Mouse (Mus musculus) hematopoietic stem cell, adult 5-6 weeks (primary cell): ENCODE measurements around the gene Kazald1. TPM values are rescaled to one million over a fixed set of nuclear protein-coding genes. Genes with fewer than 3 reads are reported as not detected.

Experiments
- ATAC-seq, 2 experiments: fragments of 125-278 bp in 1 of 2; replicated peaks in 1 of 2; 2 replicates each; pipeline ENCODE4 v1.8.0; 2016 to 2017; ENCODE audit warnings: inconsistent platforms in 2 of 2, mild to moderate bottlenecking in 2 of 2, moderate number of reproducible peaks in 2 of 2, low read depth in 1 of 2, moderate TSS enrichment in 1 of 2; ENCODE audit not compliant: low FRiP score in 2 of 2, poor library complexity in 2 of 2, severe bottlenecking in 2 of 2, insufficient read depth in 1 of 2, low TSS enrichment in 1 of 2
- total RNA-seq: library from RNA; stranded (forward); fragments of 172-1452, 232-1000 nt; gene quantifications from 2 replicates; pipeline ENCODE4 v1.2.3, GENCODE M21; 2017

The Kazald1 gene
- total RNA-seq, 1 experiment from 2014 or later = 0.45 TPM

DNA sequence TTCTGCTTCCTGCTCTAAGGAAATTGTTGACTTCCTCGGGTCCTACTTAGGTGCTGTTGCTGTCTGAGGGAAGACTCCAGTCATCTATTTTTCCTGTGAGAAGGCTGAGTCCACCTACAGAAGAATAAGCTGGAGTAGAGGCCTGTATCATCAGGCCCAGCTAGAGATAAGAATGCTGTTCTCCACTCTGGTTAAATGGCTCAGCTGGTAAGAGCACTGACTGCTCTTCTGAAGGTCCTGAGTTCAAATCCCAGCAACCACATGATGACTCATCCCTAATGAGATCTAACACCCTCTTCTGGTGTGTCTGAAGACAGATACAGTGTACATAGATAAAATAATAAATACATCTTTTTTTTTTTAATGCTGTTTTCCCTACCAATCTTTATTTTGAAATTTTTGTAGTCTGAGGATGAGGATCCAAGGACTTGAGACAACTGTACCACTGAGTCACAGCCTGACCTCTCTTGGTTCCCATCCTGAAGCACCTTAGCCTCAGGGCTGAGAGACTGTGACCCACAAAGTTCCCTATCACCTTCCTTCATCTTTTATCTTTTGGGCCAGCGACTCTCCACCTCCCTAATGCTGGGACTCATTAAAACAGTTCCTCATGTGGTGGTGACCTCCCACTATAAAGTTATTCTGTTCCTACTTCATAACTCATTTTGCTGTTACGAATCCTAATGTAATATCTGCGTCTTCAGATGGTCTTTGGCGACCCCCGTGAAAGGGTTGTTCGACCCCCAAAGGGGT lies 7.1 kb upstream of the Kazald1 start:
- ATAC-seq = no peak

DNA sequence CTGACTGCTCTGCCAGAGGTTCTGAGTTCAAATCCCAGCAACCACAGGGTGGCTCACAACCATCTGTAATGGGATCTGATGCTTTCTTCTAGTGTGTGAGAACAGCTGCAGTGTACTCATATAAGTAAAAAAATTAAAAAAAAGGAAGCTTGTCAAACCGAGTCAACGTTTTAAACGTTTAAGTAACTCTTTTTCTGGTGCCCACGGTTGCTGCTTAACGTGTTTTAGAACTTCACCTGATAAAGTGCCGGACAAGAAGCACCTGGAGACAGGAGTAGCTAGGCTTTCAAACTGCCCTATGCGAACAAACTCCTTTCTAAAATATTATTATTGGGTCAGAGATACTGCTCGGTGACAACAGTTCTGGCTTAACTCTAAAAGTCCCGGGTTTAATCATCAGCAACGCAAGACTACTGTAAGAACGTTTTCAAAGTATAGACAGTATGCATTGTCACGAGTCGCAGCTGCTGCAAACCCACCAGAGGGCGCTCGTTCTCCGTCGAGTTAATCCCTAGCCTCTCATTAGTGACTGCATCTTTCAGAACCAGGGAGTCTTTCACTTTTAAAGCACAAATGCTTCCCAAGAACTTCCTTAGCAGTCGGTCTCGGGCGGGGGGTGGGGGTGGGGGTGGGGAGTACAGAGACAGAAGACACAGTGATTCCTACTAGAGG lies 1.0 kb upstream of the Kazald1 start:
- 0 out of 4 replicates have a peak, but pooled peaks of 1 of the 2 experiments have one; percentile 39 for ATAC-seq

DNA sequence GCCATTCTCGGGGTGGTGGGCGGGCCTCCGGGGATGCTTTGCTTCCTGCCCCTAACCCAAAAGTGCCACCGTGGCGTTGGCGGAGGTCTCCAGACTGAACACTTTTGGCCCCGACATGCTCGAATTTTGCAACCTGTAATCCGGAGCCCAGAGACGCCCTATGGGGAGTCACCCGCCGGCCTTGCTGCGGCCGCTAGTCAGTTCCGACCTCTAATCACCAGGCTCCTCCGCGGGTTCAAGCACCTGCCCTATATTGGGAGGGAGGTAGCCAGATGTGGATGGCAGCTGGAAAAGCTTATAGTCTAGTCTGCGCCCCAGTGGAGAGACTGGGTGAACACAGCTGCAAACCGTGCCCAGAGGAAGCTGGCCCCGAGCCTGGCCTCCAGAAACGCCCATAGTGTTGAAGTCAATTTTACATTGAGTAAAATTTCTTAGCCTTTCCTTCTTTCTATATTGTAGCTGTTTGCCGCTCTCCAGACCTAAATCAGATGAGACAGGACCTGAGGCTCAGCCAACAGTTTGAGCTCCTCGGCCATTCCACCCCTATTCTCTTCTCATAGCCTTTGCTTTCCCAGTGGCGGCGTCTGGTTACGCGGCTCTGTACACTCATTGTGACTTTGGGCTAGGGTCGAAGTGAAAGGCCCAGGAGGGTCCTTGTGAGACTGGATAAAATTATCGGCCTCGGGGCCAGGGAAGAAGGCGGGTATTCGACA lies 438 bp downstream of the Kazald1 start:
- peak; percentile 33 to 48; a peak in 2 of 4 replicates for ATAC-seq

DNA sequence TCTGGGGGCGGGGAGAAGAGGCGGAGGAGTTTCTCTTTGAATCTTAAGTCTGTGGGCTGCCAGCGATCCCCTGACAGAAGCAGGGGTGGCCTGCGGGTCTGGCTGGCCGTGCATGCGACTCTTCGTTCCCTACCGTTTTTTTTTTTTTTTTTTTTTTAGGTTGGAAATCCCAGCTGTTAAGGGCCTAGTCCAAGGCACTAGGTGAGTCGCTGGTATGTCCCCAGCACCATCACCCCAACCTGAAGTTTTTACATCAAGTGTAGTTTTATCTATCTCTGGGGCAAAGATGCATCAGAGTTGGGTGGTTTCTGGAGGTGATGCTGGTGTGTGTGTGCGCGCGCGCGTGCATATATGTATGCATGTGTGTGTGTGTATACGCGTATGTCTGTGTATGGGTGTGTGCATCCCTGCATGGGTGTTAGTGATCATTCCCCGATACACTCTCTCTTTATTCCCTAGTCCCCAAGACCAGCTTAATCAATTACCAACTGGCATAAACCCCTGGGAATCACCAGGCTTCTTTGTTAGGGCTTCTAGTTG lies 1.1 kb downstream of the Kazald1 start:
- ATAC-seq = no peak

DNA sequence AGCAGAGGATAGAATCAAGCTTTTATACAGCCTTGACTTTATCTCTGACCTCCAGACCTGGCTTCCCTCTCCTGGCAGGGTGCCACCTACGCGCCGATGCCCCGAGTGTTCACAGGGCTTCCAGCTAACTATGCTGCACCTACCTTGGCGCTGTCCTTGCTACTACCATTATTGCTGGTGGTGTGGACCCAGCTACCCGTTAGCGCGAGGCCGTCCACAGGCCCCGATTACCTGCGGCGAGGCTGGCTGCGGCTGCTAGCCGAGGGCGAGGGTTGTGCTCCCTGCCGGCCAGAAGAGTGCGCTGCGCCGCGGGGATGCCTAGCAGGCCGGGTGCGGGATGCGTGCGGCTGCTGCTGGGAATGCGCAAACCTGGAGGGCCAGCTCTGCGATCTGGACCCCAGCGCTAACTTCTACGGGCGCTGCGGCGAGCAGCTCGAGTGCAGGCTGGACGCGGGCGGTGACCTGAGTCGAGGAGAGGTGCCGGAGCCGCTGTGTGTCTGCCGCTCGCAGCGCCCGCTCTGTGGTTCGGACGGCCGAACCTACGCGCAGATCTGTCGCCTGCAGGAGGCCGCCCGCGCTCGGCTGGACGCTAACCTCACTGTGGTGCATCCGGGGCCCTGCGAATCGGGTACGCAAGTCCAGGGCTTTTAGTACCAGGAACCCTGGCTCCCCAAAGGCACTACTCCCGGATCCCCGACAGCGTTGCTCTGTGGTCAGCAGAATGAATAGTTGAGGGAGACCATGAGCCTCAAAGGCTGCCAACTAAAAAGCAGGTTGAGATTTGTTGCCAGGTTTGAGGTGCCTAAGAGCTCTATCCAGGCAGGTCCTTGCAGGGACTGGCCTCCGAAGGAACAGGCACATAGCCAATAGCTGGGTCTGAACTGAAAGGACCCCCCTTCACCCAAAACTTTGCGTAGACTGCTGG lies 1.8 kb downstream of the Kazald1 start:
- ATAC-seq = peak in 1 of 2 experiments; percentile 26; a peak in 1 of 4 replicates

DNA sequence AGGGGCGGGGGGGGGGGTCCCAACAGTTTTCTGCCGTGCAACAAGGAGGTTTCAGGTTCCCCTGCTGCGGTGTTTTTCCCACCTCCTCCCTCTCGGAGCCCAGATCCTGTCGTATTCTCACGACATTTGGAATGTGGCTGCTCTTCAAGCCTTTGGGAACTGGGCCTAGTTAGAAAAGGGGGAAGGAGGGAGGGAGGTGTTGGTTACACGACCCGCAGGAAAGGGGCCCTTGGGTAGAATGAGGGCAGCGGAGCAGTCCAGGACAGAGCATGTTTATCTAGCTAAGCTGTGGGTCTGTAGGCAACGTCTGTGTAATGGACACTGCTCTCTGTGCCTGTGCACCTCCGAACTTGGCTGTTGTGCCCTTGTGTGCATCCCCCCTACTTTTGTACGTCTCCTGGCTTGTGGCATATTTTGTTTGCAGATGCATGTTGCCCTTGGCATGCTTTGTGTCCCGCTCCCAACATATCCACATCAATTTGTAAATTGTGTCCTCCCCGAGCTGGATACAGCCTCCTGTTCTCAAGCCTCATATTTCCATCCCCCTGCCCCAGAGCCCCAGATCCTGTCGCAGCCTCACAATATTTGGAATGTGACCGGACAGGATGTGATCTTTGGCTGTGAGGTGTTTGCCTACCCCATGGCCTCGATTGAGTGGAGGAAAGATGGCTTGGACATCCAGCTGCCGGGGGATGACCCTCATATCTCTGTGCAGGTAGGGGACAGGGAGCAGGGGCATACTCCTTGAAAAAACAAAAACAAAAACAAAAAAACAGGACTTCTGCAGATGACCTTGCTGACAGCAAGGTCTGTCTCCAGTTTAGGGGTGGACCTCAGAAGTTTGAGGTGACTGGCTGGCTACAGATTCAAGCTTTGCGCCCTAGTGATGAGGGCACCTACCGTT lies 3.0 kb downstream of the Kazald1 start:
- ATAC-seq = no peak

DNA sequence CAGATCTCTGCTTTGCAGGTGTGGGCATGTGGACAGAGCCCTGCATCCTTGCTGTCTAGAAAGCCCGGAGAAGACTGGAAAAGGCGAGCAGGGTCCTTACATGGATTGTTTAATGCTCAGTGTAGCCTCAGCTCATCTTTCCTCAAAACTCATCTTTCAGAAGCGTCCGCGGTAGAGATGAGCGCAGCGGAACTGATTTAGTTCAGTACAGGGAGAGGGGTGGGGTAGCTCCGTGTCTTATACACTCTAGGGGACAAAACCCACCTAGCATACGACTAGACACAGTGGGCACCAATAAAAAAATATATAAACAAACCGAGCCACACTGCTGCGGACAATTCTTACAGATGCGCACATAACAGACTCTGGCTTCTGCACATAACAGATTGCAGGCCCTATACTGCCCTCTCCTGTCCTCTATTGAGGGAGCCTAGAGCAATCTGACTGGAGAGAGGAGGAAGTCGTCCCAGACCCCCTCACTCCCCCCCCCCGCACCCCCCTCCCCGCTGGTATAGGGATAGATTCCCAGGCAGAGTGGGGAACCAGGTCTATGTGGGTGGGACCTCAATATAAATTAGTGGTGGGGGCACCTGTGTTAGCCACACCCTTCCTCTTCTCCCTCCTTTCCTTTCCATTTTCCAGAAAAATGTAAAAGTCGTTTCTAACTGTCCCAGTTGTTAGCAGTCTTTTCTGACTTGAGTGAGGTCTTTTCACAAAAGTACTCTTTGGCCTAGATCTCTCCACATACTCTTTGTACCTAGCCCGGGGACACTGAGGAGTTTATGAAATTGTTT lies 4.1 kb downstream of the Kazald1 start:
- ATAC-seq = no peak

DNA sequence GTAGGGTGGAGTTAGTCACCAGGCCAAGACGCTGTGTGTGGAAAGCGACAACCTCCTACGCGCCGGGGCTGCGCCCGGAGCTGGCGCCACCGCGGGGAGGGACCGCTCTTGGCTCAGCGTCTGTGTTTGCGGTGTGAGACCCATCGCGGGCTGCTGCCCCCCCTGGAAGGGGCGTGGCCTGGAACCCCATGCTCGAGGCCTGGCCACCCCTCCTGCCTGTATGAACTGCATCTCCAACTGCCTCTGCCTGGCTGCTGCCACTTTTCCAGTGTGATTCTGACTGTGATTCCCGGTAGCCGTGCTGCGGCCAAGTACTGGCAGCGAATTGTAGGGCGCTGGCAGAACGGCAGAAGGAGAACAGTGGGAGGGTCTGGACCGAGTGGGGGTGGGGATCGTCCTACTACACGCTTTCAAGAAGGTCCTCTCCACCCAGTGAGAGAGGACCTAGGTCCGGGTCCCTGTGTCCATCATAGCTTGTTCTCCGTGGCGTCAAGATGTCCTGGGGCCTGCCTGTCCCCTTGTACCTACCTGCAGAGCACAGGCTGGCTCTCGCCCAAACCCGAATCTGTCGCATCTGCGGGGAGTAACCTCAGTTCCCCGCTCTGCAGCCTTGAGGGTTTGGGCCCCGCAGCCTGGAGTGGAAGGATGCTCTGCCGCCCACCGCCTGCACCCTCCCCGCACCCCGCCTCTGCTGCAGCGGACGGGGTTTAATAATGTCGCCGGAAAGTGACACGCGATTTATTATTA lies 4.9 kb downstream of the Kazald1 start:
- ATAC-seq = peak; percentile 20 to 22; a peak in 2 of 4 replicates

DNA sequence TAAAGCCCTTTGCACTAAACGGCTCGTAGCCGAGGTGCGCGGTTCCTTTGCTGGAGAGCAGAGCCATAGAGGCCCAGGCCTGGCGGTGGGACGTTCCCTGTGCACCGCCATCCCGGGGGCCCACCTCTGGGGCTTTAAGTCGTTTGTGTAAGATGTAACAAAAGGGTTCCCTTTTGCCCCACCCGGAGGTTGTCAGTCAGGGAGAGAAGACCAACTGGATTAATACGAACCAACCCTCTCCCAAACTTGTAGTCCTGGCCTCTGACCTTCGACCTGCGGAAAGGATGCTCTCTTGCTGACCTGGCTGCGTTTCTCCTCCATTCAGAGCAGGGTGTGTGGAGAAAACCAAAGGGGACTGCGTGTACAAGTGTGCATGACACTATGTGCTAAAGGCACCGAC lies 5.7 kb downstream of the Kazald1 start:
- ATAC-seq = no peak

DNA sequence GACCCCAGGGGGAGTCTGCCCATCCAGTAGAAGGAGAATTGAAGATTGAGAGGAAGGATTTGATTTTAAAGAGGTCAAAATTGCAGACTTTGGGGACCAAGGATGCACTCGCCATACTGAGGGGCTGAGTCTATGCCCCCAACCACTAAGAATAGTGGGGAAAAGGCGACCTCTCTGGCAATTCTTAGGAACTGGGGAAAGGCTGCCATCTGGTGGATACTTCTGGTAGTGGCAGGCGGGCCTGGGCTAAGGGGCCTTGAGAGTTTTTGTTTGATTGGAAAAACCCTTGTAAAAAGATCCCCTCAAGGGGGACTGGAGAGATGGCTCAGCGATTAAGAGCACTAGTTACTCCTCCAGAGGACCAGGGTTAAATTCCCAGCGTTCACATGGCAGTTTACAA lies 6.2 kb downstream of the Kazald1 start:
- peak in 1 of 2 experiments; percentile 36; a peak in 1 of 4 replicates for ATAC-seq

DNA sequence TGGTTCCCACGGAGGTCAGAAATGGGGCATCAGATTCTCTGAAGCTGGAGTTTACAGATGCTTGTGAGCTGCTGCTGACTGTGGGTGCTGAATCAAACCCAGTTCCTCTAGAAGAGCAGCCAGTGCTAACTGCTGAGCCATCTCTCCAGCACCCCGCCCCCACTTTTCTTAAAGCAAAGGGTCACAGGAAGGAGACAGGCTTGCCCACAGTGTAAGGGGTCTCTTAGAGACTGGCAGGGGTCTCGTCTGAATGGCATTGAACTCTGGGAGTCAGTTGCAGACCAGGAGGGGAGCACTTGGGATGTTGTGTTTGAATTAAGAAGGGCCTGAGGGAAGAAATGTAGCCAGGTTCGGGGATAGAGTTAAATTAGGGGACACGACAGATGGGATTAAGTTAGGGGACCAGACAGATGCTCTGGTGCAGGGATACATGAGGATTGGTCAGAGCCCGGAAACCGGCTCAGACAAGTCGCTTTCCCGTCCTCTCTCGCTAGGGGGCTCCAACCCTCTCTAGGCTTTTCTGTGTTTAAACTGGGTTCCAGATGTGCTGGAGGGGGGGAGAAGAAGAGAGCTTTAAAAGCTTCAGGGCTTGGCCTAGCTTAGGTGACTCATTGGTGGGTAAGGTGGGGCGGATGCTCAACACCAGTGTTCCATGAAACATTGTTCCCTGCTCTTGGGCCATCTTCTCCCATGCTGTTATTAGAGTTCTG lies 7.0 kb downstream of the Kazald1 start:
- no peak for ATAC-seq

DNA sequence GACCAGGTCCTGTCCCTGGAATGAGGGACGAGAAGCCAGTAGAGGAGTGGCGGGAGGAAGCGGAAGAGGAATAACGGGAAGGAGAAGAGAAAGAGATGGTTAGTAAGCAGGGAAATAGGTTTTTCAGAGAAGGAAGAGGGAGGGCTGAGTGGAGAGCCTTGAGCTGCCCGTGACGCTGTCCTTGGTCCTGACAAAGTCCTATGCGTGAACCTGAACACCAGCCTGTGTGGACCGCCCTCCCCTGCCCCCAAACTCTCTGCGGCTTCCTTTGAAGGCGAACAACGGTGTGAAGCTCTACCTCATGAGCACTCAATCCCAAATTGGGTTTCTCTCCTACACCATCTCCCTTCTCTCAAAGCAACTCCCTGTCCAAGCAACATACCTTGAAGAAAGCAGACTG lies 22.8 kb downstream of the Kazald1 start:
- peak; percentile 42; a peak in 2 of 4 replicates for ATAC-seq

DNA sequence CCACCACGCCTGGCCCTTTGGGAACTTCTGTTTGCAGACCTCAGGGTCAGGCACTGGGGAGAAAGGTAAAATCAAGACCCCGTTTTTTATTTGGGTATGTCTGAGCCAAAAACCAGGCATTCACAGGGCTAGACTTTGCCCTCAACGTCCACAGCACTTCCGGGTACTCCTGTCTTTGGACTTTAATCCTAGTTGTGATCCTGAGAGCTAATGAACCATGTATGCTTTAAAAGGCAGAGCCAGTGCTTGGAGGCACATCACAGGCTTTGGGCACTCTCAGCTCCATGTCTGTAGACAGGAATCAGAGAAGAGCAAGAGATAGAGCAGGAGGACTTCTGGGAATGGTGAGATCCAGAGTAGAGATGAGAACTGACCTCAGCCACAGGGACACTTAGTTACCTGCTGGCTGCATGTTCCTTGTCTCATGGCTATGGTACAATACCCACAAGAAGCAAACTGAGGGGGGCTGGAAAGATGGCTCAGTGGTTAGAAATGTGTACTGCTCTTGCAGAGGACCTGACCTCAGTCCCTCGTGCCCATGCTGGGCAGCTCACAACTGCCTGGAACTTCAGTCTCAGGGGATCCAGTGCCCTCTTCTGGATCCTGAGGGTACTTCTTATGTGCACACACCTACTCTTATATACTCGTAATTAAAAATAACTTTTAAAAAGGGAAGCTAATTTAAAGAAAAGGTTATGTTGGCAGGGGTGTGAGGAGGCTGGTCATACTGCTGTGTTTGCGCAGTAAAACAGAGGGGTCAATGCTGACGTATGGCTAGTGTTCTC lies 25.6 kb downstream of the Kazald1 start:
- no peak for ATAC-seq

DNA sequence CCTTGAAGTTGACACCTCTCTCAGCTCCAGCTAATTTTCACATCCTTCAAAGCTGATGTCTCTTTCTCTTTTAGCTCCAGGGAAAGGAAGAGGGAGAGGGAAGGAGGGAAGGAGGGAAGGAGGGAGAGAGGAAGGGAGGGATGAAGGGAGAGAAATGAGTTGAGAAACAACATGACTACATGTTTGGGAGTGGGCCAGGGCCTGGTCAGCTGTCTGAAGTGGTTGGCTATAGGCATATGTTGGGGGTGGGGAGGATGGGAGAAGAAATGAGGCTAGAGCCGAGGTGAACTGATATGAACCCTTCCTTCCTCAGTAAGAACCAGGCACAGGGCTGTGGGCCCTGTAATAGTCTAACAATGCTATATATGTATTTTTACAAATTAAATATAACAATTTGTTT lies 30.6 kb downstream of the Kazald1 start:
- ATAC-seq = no peak
